Mouse (Mus musculus) heart, adult 2 months (tissue): ENCODE data around the gene Ano5.

Experiments used
- CTCF ChIP-seq: fragments of 200-600 bp; IDR thresholded peaks from 2 replicates; pipeline ENCODE4 v1.8.1; 2022; ENCODE audit warnings: antibody characterized with exemption, mild to moderate bottlenecking, moderate library complexity
- EP300 ChIP-seq: fragments of 200-500 bp; IDR thresholded peaks from 2 replicates; pipeline ENCODE4 v1.6.1; 2011; ENCODE audit warnings: low read depth, low read length, control low read depth; ENCODE audit not compliant: insufficient read depth

- TF ChIP-seq CTCF, result no peak
- TF ChIP-seq EP300, result no peak
These were observed 6.9 kb upstream of the Ano5 start for GRCm38 (mm10) chr7:51503940-51504339.
